Mouse (Mus musculus) thymus, adult 18-20 months (tissue): ENCODE data around the gene Itga3.

Experiments
- DNase-seq, 2 experiments: peaks; one replicate each; pipeline ENCODE4 v3.0.0; 2022; ENCODE audit warnings: mixed read lengths in 2 of 2

The Itga3 gene

GRCm38 (mm10) chr11:95076536-95077111 is at the start of gene Itga3:
Itga3 (minus strand) TSS chr11:95076801.
- peak; percentile 30 to 36 for DNase-seq

GRCm38 (mm10) chr11:95125366-95125948 is 48.9 kb upstream of the Itga3 start:
- no peak for DNase-seq

GRCm38 (mm10) chr11:95122100-95122489 is 45.5 kb upstream of the Itga3 start:
- no peak for DNase-seq

GRCm38 (mm10) chr11:95121161-95122099 is 44.8 kb upstream of the Itga3 start:
- DNase-seq = no peak

- no peak for DNase-seq
Observed at GRCm38 (mm10) chr11:95120633-95121020, 44.0 kb upstream of the Itga3 start.

GRCm38 (mm10) chr11:95119990-95120632 is 43.5 kb upstream of the Itga3 start, which contains the start of gene Dlx3:
Dlx3 (plus strand) TSS chr11:95120119.
- DNase-seq = no peak

- peak; percentile 20 to 39 for DNase-seq
Observed at GRCm38 (mm10) chr11:95118505-95118904, 41.9 kb upstream of the Itga3 start.

GRCm38 (mm10) chr11:95117030-95117429 is 40.4 kb upstream of the Itga3 start:
- no peak for DNase-seq

GRCm38 (mm10) chr11:95110081-95110480 is 33.5 kb upstream of the Itga3 start:
- no peak for DNase-seq

GRCm38 (mm10) chr11:95109000-95109399 is 32.4 kb upstream of the Itga3 start:
- no peak for DNase-seq

- DNase-seq = peak in 1 of 2 experiments; percentile 21
Observed at GRCm38 (mm10) chr11:95106440-95107236, 30.0 kb upstream of the Itga3 start.

GRCm38 (mm10) chr11:95105274-95105874 is 28.8 kb upstream of the Itga3 start:
- no peak for DNase-seq

GRCm38 (mm10) chr11:95104266-95104665 is 27.7 kb upstream of the Itga3 start:
- DNase-seq = no peak

GRCm38 (mm10) chr11:95102161-95102904 is 25.7 kb upstream of the Itga3 start:
- DNase-seq = no peak

GRCm38 (mm10) chr11:95101071-95101788 is 24.6 kb upstream of the Itga3 start:
- no peak for DNase-seq

- no peak for DNase-seq
Observed at GRCm38 (mm10) chr11:95100393-95100792, 23.8 kb upstream of the Itga3 start.

GRCm38 (mm10) chr11:95098346-95099095 is 21.9 kb upstream of the Itga3 start:
- no peak for DNase-seq

- no peak for DNase-seq
Observed at GRCm38 (mm10) chr11:95097889-95098288, 21.3 kb upstream of the Itga3 start.

- no peak for DNase-seq
Observed at GRCm38 (mm10) chr11:95096608-95097373, 20.2 kb upstream of the Itga3 start.
